Mouse (Mus musculus) CH12.LX (cell line): Measurements from ENCODE around the gene Olfr1079. TPM values are rescaled to one million over a fixed set of nuclear protein-coding genes. Genes with fewer than 3 reads are reported as not detected.
"Not testable (repeated sequence)": the region's sequence is repeated elsewhere in the genome, so short reads cannot be mapped to it uniquely, and the experiment has no call there.

ENCODE experiments used
- DNase-seq: peaks from one replicate; pipeline ENCODE4 v3.0.0-alpha.2; 2013; ENCODE audit errors: extremely low read depth
- H3K27ac ChIP-seq: 2 replicates; pipeline ENCODE4 v1.5.1; 2012; ENCODE audit warnings: low read depth, mild to moderate bottlenecking, control low read depth, moderate library complexity; ENCODE audit not compliant: insufficient read depth
- H3K27me3 ChIP-seq: replicated peaks from 2 replicates; pipeline ENCODE3; 2012; ENCODE audit warnings: inconsistent platforms
- H3K36me3 ChIP-seq, 2 experiments: replicated peaks in 1 of 2; 2 replicates each; pipeline versions ENCODE3 to v1.6.1; 2012; ENCODE audit warnings: inconsistent platforms in 1 of 2, low read length in 1 of 2, mild to moderate bottlenecking in 1 of 2, mixed read lengths in 1 of 2, moderate library complexity in 1 of 2; ENCODE audit not compliant: control insufficient read depth in 1 of 2, insufficient read depth in 1 of 2
- H3K4me1 ChIP-seq, 2 experiments: 2 replicates each; pipeline ENCODE4 v1.6.1; 2012; ENCODE audit warnings: inconsistent platforms in 1 of 2, moderate library complexity in 1 of 2; ENCODE audit not compliant: insufficient read depth in 2 of 2, control insufficient read depth in 1 of 2
- H3K4me2 ChIP-seq: 2 replicates; pipeline ENCODE4 v1.6.1; 2012; ENCODE audit warnings: low read depth, mild to moderate bottlenecking, control low read depth; ENCODE audit not compliant: poor library complexity, insufficient read depth, severe bottlenecking
- H3K4me3 ChIP-seq, 3 experiments: fragments of 150-350 bp in 1 of 3; sonication (generic) in 1 of 3; replicated peaks in 1 of 3; 2 replicates each; pipeline versions ENCODE3 to v1.5.1; 2011 to 2012; ENCODE audit warnings: low read depth in 2 of 3, low read length in 2 of 3, mild to moderate bottlenecking in 2 of 3, moderate library complexity in 2 of 3, control low read depth in 1 of 3, improper control_type of control experiment in 1 of 3, inconsistent platforms in 1 of 3, mixed read lengths in 1 of 3; ENCODE audit not compliant: poor library complexity in 1 of 3
- H3K79me2 ChIP-seq: replicated peaks from 2 replicates; pipeline ENCODE4 v1.6.1; 2012; ENCODE audit warnings: mild to moderate bottlenecking, moderate library complexity; ENCODE audit not compliant: control insufficient read depth, poor library complexity, insufficient read depth, severe bottlenecking; ENCODE audit errors: extremely low read depth
- H3K9ac ChIP-seq: 2 replicates; pipeline ENCODE4 v1.6.1; 2012; ENCODE audit warnings: low read depth, mild to moderate bottlenecking, control low read depth, moderate library complexity; ENCODE audit not compliant: insufficient read depth
- H3K9me3 ChIP-seq: replicated peaks from 2 replicates; pipeline ENCODE3; 2012; ENCODE audit warnings: low read length, inconsistent platforms, mixed read lengths
- CHD1 ChIP-seq: IDR thresholded peaks from 2 replicates; pipeline ENCODE4 v1.6.1; 2012; ENCODE audit warnings: low read depth, low read length, improper control_type of control experiment, inconsistent platforms
- CHD2 ChIP-seq: IDR thresholded peaks from 2 replicates; pipeline ENCODE4 v1.6.1; 2011; ENCODE audit warnings: low read length, improper control_type of control experiment
- CTCF ChIP-seq, 2 experiments: IDR thresholded peaks in 1 of 2; conservative IDR thresholded peaks in 1 of 2; 2 replicates each; pipeline ENCODE4 v1.5.1; 2011 to 2012; ENCODE audit warnings: low read depth in 2 of 2, low read length in 2 of 2, improper control_type of control experiment in 1 of 2, inconsistent platforms in 1 of 2, mild to moderate bottlenecking in 1 of 2, moderate library complexity in 1 of 2
- EP300 ChIP-seq: IDR thresholded peaks from 2 replicates; pipeline ENCODE4 v1.6.1; 2011; ENCODE audit warnings: low read length, improper control_type of control experiment
- ETS1 ChIP-seq: conservative IDR thresholded peaks from 2 replicates; pipeline ENCODE4 v1.6.1; 2012; ENCODE audit warnings: low read depth, mild to moderate bottlenecking, inconsistent platforms, low read length, improper control_type of control experiment, moderate library complexity
- JUN ChIP-seq: IDR thresholded peaks from 2 replicates; pipeline ENCODE4 v1.6.1; 2011; ENCODE audit warnings: low read depth, mild to moderate bottlenecking, low read length, improper control_type of control experiment, moderate library complexity; ENCODE audit not compliant: insufficient read depth
- JUND ChIP-seq: conservative IDR thresholded peaks from 2 replicates; pipeline ENCODE4 v1.6.1; 2011; ENCODE audit warnings: low read depth, low read length, improper control_type of control experiment
- KAT2A ChIP-seq: IDR thresholded peaks from 2 replicates; pipeline ENCODE4 v1.6.1; 2012; ENCODE audit warnings: low read length, improper control_type of control experiment, inconsistent platforms; ENCODE audit not compliant: insufficient replicate concordance
- MAFK ChIP-seq: IDR thresholded peaks from 2 replicates; pipeline ENCODE4 v1.6.1; 2011; ENCODE audit warnings: low read length, improper control_type of control experiment; ENCODE audit not compliant: insufficient replicate concordance
- MAX ChIP-seq: IDR thresholded peaks from 2 replicates; pipeline ENCODE4 v1.6.1; 2011; ENCODE audit warnings: low read length, improper control_type of control experiment
- MAZ ChIP-seq: IDR thresholded peaks from 2 replicates; pipeline ENCODE4 v1.6.1; 2012; ENCODE audit warnings: low read depth, mild to moderate bottlenecking, inconsistent platforms, low read length, improper control_type of control experiment, moderate library complexity
- MXI1 ChIP-seq: IDR thresholded peaks from 2 replicates; pipeline ENCODE4 v1.6.1; 2011; ENCODE audit warnings: mild to moderate bottlenecking, low read depth, low read length, improper control_type of control experiment
- MYC ChIP-seq: IDR thresholded peaks from 2 replicates; pipeline ENCODE4 v1.6.1; 2011; ENCODE audit warnings: low read depth, mild to moderate bottlenecking, improper control_type of control experiment, low read length
- POLR2A ChIP-seq: IDR thresholded peaks from 2 replicates; pipeline ENCODE4 v1.6.1; 2011; ENCODE audit warnings: low read depth, mild to moderate bottlenecking, improper control_type of control experiment, low read length
- SMC3 ChIP-seq: IDR thresholded peaks from 2 replicates; pipeline ENCODE4 v1.6.1; 2011; ENCODE audit warnings: low read depth, low read length, improper control_type of control experiment
- TCF12 ChIP-seq: IDR thresholded peaks from 2 replicates; pipeline ENCODE4 v1.6.1; 2014; ENCODE audit warnings: low read depth, mild to moderate bottlenecking, inconsistent platforms, low read length, improper control_type of control experiment
- UBTF ChIP-seq: IDR thresholded peaks from 2 replicates; pipeline ENCODE4 v1.6.1; 2012; ENCODE audit warnings: low read depth, mild to moderate bottlenecking, inconsistent platforms, low read length, improper control_type of control experiment, moderate library complexity
- ZC3H11A ChIP-seq: IDR thresholded peaks from 2 replicates; pipeline ENCODE4 v1.6.1; 2012; ENCODE audit warnings: low read depth, mild to moderate bottlenecking, inconsistent platforms, low read length, improper control_type of control experiment
- ZNF384 ChIP-seq: IDR thresholded peaks from 2 replicates; pipeline ENCODE4 v1.6.1; 2012; ENCODE audit warnings: low read depth, low read length, improper control_type of control experiment, inconsistent platforms
- dilution Hi-C: fragments of 300-500 bp; cut with MboI; formaldehyde crosslinking; loops from 2 replicates; pipeline ENCODE4 v1.14.3; 2020; ENCODE audit warnings: low sequenced_read_pairs; ENCODE audit not compliant: extremely low pct_unique_long_range_greater_than_20kb, extremely low pct_ligation_motif_present
- in situ Hi-C: fragments of 300-500 bp; cut with MboI; formaldehyde crosslinking; loops from 3 replicates; pipeline ENCODE4 v1.14.3; 2019; ENCODE audit warnings: low sequenced_read_pairs, low pct_ligation_motif_present, low pct_unique_long_range_greater_than_20kb, mixed read lengths
- polyA plus RNA-seq: library from polyadenylated mRNA; unstranded; fragments of >175 nt; gene quantifications from 2 replicates; pipeline ENCODE4 v1.2.1, GENCODE M21; 2012; ENCODE audit warnings: low read depth; ENCODE audit not compliant: insufficient read length
- total RNA-seq, 2 experiments: library from RNA; depleted of rRNA; stranded (reverse); fragments of 300-350 nt in 1 of 2; fragments of >200 nt in 1 of 2; gene quantifications; 2 replicates each; pipeline ENCODE4 v1.2.3; 2012 to 2014

The Olfr1079 gene
- total RNA-seq (2012; rRNA removed) (not detected in 2 replicates), total RNA-seq (2014; rRNA removed) (not detected in 2 replicates), polyA plus RNA-seq (not detected in 2 replicates)

DNA sequence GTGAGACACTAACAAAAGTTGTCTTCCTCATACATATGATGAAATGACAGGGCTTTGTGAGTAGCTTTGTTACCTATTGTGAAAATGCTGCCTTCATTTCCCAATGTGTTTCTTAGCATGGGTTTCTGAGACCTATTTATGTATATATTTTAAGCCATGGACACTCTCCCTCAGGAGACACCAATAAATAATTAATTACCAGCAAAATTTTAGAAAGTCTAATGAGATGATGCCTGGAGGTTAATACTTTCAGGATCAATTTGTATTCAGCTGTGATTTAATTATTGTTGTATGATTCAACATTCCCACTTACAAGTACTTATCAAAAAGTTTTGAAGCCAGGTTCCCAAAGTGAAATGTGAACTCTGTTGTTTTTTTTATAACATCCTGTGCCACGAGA is at the start of gene Olfr1079:
TSS of gene Olfr1079 (minus strand) at position 101 of the 400 bp plus-strand sequence.
- no peaks in the 10 kb centered on the region for H3K79me2 ChIP-seq
- dilution Hi-C loops, result no loop called here
- peaks cover 13% of the 10 kb centered on the region for H3K9me3 ChIP-seq
- no peaks in the 10 kb centered on the region for H3K4me1 ChIP-seq
- DNase-seq, result no peak
- H3K27ac ChIP-seq, result no peak within 1 kb of the TSS
- H3K27me3 ChIP-seq, result no peaks in the 10 kb centered on the region
- H3K4me3 ChIP-seq, result no peak within 1 kb of the TSS
- in situ Hi-C loops, result no loop called here
- H3K4me2 ChIP-seq, result no peak within 1 kb of the TSS
- no peak within 1 kb of the TSS for H3K9ac ChIP-seq
- TF ChIP-seq JUN (no peak), MAZ (no peak), ETS1 (no peak), CHD1 (no peak), EP300 (no peak), SMC3 (no peak), MAX (no peak), UBTF (no peak), JUND (no peak), CTCF (conservative IDR thresholded peaks at IDR 0.05 in 1 of 2, IDR thresholded peaks at IDR 0.05 in 1 of 2; ENCODE audit: low read depth in 2 of 2, low read length in 2 of 2) (no peak), ZNF384 (no peak), ZC3H11A (no peak), MYC (no peak), KAT2A (no peak), MXI1 (no peak), TCF12 (no peak), MAFK (no peak), POLR2A (no peak), CHD2 (no peak)
- H3K36me3 ChIP-seq, result no peaks in the 10 kb centered on the region

DNA sequence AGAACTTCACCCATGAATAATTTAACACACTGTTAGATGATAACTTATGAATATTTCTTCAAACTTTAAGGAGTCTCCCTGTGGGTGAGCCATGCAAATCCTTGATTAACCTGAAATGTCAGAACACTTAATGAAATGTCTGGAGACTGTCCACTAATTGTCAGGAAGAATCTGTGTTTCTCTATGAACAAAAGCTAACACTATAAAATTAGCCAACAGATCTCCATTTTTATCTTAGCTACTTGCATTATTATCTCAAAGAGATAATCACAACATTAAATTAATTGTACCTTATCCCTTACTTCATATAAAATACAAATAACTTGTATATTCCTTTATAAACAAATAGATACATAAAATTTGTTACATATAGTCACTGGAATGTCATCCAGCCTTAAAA is 15.9 kb upstream of the Olfr1079 start, which contains the start of gene Olfr1080:
TSS of gene Olfr1080 (minus strand) at position 101 of the 400 bp plus-strand sequence.
- H3K4me1 ChIP-seq, H3K4me2 ChIP-seq, H3K27me3 ChIP-seq, H3K9ac ChIP-seq, DNase-seq, H3K27ac ChIP-seq, H3K4me3 ChIP-seq, H3K79me2 ChIP-seq, in situ Hi-C loops, dilution Hi-C loops, H3K36me3 ChIP-seq, H3K9me3 ChIP-seq: not testable (repeated sequence)
